Mouse (Mus musculus): Measurements from ENCODE around the gene Cox17.

Gene Cox17

GRCm38 (mm10) chr16:38395060-38395730 lies 48.4 kb downstream of the Cox17 start:
- DNase-seq (ENCODE audit: low read depth), result no peak

GRCm38 (mm10) chr16:38396155-38396554 lies 49.4 kb downstream of the Cox17 start:
- DNase-seq (ENCODE audit: low read depth), result peak; percentile 85

DNA sequence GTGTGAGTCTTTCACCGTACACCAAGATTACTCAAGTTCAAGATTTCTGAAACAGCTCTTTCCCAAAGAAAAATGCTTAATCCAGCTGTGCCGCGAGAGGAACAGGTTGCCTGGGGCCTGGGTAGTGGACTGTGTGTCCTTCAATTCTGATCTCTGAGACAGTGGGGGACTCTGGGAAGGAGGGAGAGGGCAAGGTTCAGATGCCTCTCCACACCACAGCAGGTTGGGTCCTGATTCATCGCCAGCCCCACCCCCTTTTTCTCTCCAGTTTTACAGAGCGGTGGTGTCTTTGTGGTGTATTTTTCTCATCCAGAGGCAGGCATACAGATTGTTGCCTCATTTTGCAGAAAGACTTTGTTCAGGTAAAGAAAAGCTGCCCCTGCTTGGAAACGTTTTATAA lies 51.5 kb downstream of the Cox17 start:
- DNase-seq (ENCODE audit: low read depth), result no peak

DNA sequence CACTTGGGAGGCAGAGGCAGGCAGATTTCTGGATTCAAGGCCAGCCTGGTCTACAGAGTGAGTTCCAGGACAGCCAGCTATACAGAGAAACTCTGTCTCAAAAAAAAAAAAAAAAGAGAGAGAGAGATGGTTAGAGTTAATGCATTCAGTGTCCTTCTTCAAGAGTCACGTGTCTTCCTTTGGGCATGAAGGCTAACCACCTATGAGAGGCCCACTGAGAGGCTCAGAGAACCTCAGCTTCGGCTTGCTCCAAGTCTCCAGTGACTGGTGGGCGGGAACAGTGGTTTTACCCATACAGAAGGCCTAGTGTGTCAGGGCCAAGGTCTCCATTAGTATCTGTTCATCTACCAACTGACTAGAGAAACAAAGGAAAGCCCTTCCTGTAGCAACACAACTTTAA lies 52.3 kb downstream of the Cox17 start:
- no peak for DNase-seq (ENCODE audit: low read depth)

- no peak for DNase-seq (ENCODE audit: low read depth)
These were observed 52.9 kb downstream of the Cox17 start for GRCm38 (mm10) chr16:38399531-38400231.

DNA sequence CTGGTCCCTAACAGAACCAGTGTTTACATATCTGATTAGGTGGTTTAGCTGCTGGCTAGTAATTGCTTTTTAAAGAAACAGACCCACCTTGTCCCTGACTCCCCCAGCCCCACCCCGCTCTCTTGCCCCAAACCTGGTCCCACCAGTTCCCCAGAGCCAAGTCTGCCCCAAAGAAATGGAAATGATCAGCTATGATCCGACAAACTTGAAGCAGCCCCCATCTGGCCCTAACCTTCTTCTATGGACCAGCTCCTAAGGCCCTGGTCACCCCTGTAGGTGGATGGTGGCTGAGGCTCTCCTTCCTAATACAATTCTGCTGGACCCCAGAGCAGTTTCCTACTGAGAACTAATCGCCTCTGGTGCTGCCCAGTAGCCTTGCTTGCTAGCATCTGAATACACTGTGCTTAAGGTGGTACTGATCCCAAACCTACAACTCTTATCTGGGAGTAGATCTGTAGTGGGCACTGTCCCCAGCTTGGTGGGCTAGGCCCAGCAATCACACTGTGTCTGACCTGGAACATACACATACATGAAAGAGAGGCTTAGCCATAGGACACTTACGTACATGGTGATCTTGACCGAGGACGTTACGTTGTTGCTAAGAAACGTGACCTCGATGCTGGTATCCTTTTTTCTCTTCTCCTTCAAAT lies 53.6 kb downstream of the Cox17 start:
- no peak for DNase-seq (ENCODE audit: low read depth)

DNA sequence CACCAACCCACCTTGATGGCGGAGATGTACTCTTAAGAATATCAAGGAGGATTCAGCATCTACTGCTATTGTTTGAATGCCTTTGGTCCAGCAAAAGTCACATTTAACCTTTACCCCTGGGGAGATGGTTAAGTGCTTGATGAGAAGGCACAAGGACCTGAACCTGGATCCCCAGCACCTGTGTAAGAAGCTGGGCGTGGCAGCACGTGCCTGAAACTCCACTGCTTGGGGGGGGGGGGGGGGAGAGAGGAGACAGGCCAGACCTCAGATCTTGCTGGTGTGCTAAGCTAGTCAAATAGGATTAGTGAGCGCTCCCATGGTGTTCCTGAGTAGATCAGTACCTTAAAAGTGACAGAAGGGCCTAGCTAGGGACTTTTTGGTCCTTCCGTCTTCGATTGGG lies 54.7 kb downstream of the Cox17 start:
- DNase-seq (ENCODE audit: low read depth), result no peak
